Mouse (Mus musculus) C2C12 (cell line): ENCODE results near the gene Uts2b. TPM values are rescaled to one million over a fixed set of nuclear protein-coding genes. Genes with fewer than 3 reads are reported as not detected.

Source experiments
- H3K27me3 ChIP-seq: one replicate; pipeline ENCODE4 v1.6.1; 2011; ENCODE audit not compliant: control insufficient read depth, insufficient read depth, insufficient read length
- H3K36me3 ChIP-seq: one replicate; pipeline ENCODE4 v1.6.1; 2011; ENCODE audit not compliant: control insufficient read depth, insufficient read depth
- H3K4me3 ChIP-seq: one replicate; pipeline ENCODE4 v1.5.1; 2011; ENCODE audit warnings: mild to moderate bottlenecking, control low read depth; ENCODE audit not compliant: poor library complexity, insufficient read depth, severe bottlenecking
- H3K79me2 ChIP-seq: one replicate; pipeline ENCODE4 v1.6.1; 2011; ENCODE audit not compliant: control insufficient read depth, insufficient read depth
- H3K79me3 ChIP-seq: one replicate; pipeline ENCODE4 v1.6.1; 2011; ENCODE audit warnings: low read depth, control low read depth
- H3ac ChIP-seq: one replicate; pipeline ENCODE3; 2011; ENCODE audit warnings: low read depth; ENCODE audit not compliant: control insufficient read depth, insufficient read length
- CEBPB ChIP-seq: IDR thresholded peaks from one replicate; pipeline ENCODE4 v1.6.1; 2011; ENCODE audit warnings: low read depth, mild to moderate bottlenecking, control low read depth, moderate library complexity
- CTCF ChIP-seq: IDR thresholded peaks from one replicate; pipeline ENCODE4 v1.5.1; 2011; ENCODE audit not compliant: control insufficient read depth, insufficient read depth, insufficient read length
- FOSL1 ChIP-seq: IDR thresholded peaks from one replicate; pipeline ENCODE4 v1.8.0; 2011; ENCODE audit warnings: mild to moderate bottlenecking, low read length; ENCODE audit not compliant: poor library complexity, insufficient read depth, severe bottlenecking
- MAX ChIP-seq: IDR thresholded peaks from one replicate; pipeline ENCODE4 v1.6.1; 2011; ENCODE audit warnings: mild to moderate bottlenecking, control low read depth
- MYOD1 ChIP-seq: IDR thresholded peaks from one replicate; pipeline ENCODE4 v1.6.1; 2011; ENCODE audit warnings: low read depth; ENCODE audit not compliant: control insufficient read depth, insufficient read length
- MYOG ChIP-seq: IDR thresholded peaks from one replicate; pipeline ENCODE4 v1.6.1; 2011; ENCODE audit not compliant: control insufficient read depth, insufficient read length; ENCODE audit errors: extremely low read depth
- USF1 ChIP-seq: IDR thresholded peaks from one replicate; pipeline ENCODE4 v1.6.1; 2011; ENCODE audit warnings: low read depth, mild to moderate bottlenecking, control low read depth, moderate library complexity
- long read RNA-seq, 2 experiments: library from polyadenylated mRNA; unstranded; transcript quantifications; one replicate each; pipeline ENCODE4 v2.0.0; 2019 to 2020
- polyA plus RNA-seq: library from polyadenylated mRNA; unstranded; fragments of >200 nt; fragmentation: generic; extraction: Trizol; gene quantifications from one replicate; pipeline ENCODE4 v1.2.1, GENCODE M21; 2012; ENCODE audit warnings: missing spikeins

Gene Uts2b
- not detected for polyA plus RNA-seq
- long read RNA-seq, experiment 1: 0 reads
- long read RNA-seq, experiment 2: 0 reads

- TF ChIP-seq MYOG (no peak), USF1 (no peak), MYOD1 (no peak), MAX (no peak), CEBPB (no peak), FOSL1 (no peak), CTCF (no peak)
- no peak within 1 kb of the TSS for H3ac ChIP-seq
These were observed at the start of gene Uts2b for GRCm38 (mm10) chr16:27370191-27370590. Uts2b (minus strand) TSS chr16:27370239.

DNA sequence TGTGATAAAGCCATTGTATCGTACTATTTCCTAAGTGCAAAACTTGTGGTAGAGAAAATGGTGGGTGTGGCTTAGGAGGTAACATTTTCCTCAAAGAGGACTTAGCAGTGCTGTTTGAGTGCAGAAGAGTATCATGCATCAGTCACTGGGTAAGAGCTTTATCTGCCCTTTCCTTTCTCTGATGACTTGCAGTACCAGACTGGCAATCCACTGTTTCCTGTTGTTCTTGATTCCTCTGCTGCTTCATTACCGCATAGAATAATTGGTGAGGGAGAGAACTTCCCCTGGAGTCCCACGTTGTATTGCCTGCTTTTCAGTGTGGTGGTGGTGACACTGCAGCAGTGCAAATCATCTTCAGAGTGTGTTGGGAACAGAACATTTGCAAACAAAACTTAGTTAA is 47.6 kb upstream of the Uts2b start:
- H3K36me3 ChIP-seq: peaks cover 28% of the 10 kb centered on the region
- no peak overlapping the region for H3ac ChIP-seq
- H3K79me3 ChIP-seq: no peaks in the 10 kb centered on the region
- H3K27me3 ChIP-seq: no peaks in the 10 kb centered on the region
- no peak overlapping the region for H3K4me3 ChIP-seq
- no peak for TF ChIP-seq MYOG
- TF ChIP-seq FOSL1: no peak
- no peak for TF ChIP-seq MAX
- H3K79me2 ChIP-seq: no peaks in the 10 kb centered on the region

More at GRCm38 (mm10) chr16:27370191-27370590, at the start of gene Uts2b:
- H3K36me3 ChIP-seq: no peaks in the 10 kb centered on the region
- H3K79me3 ChIP-seq: no peaks in the 10 kb centered on the region
- H3K4me3 ChIP-seq: no peak within 1 kb of the TSS
- H3K79me2 ChIP-seq: no peaks in the 10 kb centered on the region
- H3K27me3 ChIP-seq: no peaks in the 10 kb centered on the region

DNA sequence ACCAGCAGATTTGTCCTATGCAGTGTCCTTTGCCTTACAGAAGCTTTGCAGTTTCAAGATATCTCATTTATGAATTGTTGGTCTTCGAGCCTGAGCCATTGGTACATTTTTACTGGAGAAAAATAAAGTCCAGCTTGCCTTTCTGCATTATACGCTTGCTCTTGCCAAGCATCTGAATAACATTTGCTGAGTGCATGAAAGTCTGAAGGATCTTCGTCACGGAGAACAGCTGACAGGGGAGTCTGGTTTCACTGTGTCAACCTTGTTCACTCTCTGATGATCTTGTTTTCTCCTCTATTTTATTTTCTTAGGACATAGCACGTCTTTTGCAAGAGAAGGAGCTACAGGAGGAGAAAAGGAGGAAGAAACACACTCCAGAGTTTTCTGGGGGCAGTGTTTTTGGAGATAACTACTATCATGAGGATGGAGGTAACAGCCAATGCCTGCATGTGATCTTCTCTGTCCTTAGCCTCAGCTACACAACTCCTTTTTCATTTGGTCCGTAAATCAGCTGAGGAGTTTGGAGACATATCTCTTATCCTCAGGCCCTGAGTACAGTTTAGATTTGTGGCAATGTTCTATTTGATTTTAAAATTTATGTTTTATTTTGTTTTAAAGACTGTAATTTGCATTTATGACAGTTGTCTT is 47.0 kb upstream of the Uts2b start:
- H3K36me3 ChIP-seq: peaks cover 26% of the 10 kb centered on the region
- TF ChIP-seq FOSL1 (no peak), MYOD1 (no peak), CEBPB (no peak), USF1 (no peak), MYOG (no peak), CTCF (no peak), MAX (no peak)

DNA sequence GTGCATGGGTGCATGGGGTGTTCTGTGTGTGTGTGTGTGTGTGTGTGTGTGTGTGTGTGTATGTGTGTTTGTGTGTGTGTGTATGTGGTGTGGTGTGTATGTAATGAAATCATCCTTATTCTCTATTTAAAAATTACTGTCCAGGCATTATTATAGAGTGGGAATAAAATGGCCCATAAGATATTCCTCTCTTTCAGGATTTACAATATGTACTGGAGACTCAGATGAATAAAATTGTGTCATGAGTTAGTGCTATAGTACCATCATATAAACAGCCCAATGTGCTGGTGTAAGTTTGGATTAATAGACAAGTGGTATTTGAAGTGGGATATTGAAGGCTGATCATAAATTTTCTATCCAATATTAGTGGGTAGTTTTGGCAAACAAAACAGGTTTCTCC is 34.1 kb upstream of the Uts2b start:
- Histone ChIP-seq H3K4me3 (no peak overlapping the region), H3K27me3 (no peaks in the 10 kb centered on the region), H3K79me3 (peaks cover 41% of the 10 kb centered on the region), H3ac (no peak overlapping the region), H3K79me2 (peaks cover 67% of the 10 kb centered on the region), H3K36me3 (peaks cover 18% of the 10 kb centered on the region)
- TF ChIP-seq FOSL1: no peak
- TF ChIP-seq MYOG: no peak
- no peak for TF ChIP-seq MAX
- TF ChIP-seq MYOD1: no peak
- TF ChIP-seq CEBPB: no peak
- no peak for TF ChIP-seq CTCF
- TF ChIP-seq USF1: no peak

More for the DNA sequence above, 47.0 kb upstream of the Uts2b start:
- no peaks in the 10 kb centered on the region for H3K79me3 ChIP-seq
- H3K4me3 ChIP-seq: no peak overlapping the region
- H3K27me3 ChIP-seq: no peaks in the 10 kb centered on the region
- no peak overlapping the region for H3ac ChIP-seq
- H3K79me2 ChIP-seq: no peaks in the 10 kb centered on the region

- Histone ChIP-seq H3ac (no peak overlapping the region), H3K79me3 (peaks cover 60% of the 10 kb centered on the region), H3K4me3 (no peak overlapping the region), H3K79me2 (peaks cover 93% of the 10 kb centered on the region), H3K36me3 (peaks cover 4% of the 10 kb centered on the region), H3K27me3 (no peaks in the 10 kb centered on the region)
- no peak for TF ChIP-seq CTCF
- TF ChIP-seq CEBPB: no peak
- no peak for TF ChIP-seq MAX
- TF ChIP-seq FOSL1: no peak
- TF ChIP-seq MYOD1: no peak
- TF ChIP-seq MYOG: no peak
- TF ChIP-seq USF1: no peak
These were observed 31.5 kb upstream of the Uts2b start for GRCm38 (mm10) chr16:27401579-27401978.
